Mouse (Mus musculus) liver, postnatal 0 days (tissue): ENCODE results near the gene Ubac1.

Source experiments
- CTCF ChIP-seq: sonication (generic); IDR thresholded peaks from 2 replicates; pipeline ENCODE4 v1.5.1; 2016; ENCODE audit warnings: antibody characterized with exemption, low read depth
- EP300 ChIP-seq: IDR thresholded peaks from 2 replicates; pipeline ENCODE4 v1.6.1; 2016; ENCODE audit warnings: antibody characterized with exemption, low read depth, mild to moderate bottlenecking

GRCm38 (mm10) chr2:26001136-26001535 is 20.4 kb downstream of the Ubac1 start:
- TF ChIP-seq CTCF (no peak), EP300 (no peak)
